In genomic region chr8:108709441-108709840, GRCm38 (mm10) we compare ENCODE assay signal across 10 mouse cellular contexts.
DNase-seq lines count a peak whose midpoint lies in the region; ATAC-seq and TF ChIP-seq lines count a peak whose summit lies in the region.
"Had no signal": no experiment of that assay in that cellular context is flagged by ENCODE, and none has a peak within 500 bp of the region (broad histone marks: within the 10 kb centered on the region; RNA-seq: fewer than 3 reads in every experiment).

No protein-coding gene starts in this region.

- DNase-seq in heart, postnatal 0 days (ENCODE audit: low spot score) = no peak
- DNase-seq in heart, adult 2 months = no peak
- DNase-seq in intestine, embryonic 14.5 days (ENCODE audit: low spot score) = no peak
- DNase-seq in midbrain, embryonic 14.5 days = no peak
- no peak for DNase-seq in right cerebral cortex, adult 2 months (ENCODE audit: low spot score in 2 of 2)
- DNase-seq in urinary bladder, postnatal 14 days (ENCODE audit: low spot score) = no peak
- DNase-seq in right cerebral cortex, postnatal 10 days (ENCODE audit: low spot score in 2 of 2) = no peak
- DNase-seq: kidney, adult 11 months; lung, adult 2 months had no signal

- 77% methylated on average over 2 of the region's 2 CpGs for WGBS in heart, postnatal 0 days
- 81% methylated on average over 2 of the region's 2 CpGs for WGBS in heart, adult 2 months
- WGBS in intestine, embryonic 14.5 days = 30% methylated on average over 2 of the region's 2 CpGs
- WGBS in midbrain, embryonic 14.5 days = 18% methylated on average over 2 of the region's 2 CpGs

- H3K4me1 ChIP-seq in heart, postnatal 0 days (ENCODE audit: control insufficient read depth, insufficient read depth) = peaks cover 30% of the 10 kb centered on the region
- peaks cover 7% of the 10 kb centered on the region for H3K4me1 ChIP-seq in heart, adult 2 months (ENCODE audit: control insufficient read depth, insufficient read depth, low read length)
- H3K4me1 ChIP-seq in embryonic fibroblast, embryonic 13.5 days (ENCODE audit: control insufficient read depth, insufficient read depth, low read length) = peaks cover 18% of the 10 kb centered on the region
- peaks cover 85% of the 10 kb centered on the region for H3K4me1 ChIP-seq in intestine, embryonic 14.5 days (replicated peaks; ENCODE audit: control insufficient read depth, insufficient read depth, low read length)
- peaks cover 63% of the 10 kb centered on the region for H3K4me1 ChIP-seq in midbrain, embryonic 14.5 days (ENCODE audit: control insufficient read depth, insufficient read depth, low read length)

- intact Hi-C loops in heart, adult 2 months (cut with DNase I) = no loop called here

- TF ChIP-seq POLR2A in heart, adult 2 months (IDR thresholded peaks at IDR 0.05; ENCODE audit: insufficient read depth, low read depth, low read length) = no peak
- no peak for TF ChIP-seq POLR2A in embryonic fibroblast, embryonic 13.5 days (IDR thresholded peaks at IDR 0.05; ENCODE audit: low read depth, low read length)

- H3K79me2 ChIP-seq in heart, adult 2 months (replicated peaks; ENCODE audit: control insufficient read depth, insufficient read depth, low read length) = no peaks in the 10 kb centered on the region

- H3K4me3 ChIP-seq in heart, postnatal 0 days (ENCODE audit: low read depth, low read length) = no peak overlapping the region
- H3K4me3 ChIP-seq in heart, adult 2 months = no peak overlapping the region
- H3K4me3 ChIP-seq in embryonic fibroblast, embryonic 13.5 days (ENCODE audit: insufficient read depth, low read length) = no peak overlapping the region
- H3K4me3 ChIP-seq in intestine, embryonic 14.5 days (ENCODE audit: low read depth, low read length) = no peak overlapping the region
- H3K4me3 ChIP-seq in midbrain, embryonic 14.5 days (replicated peaks; ENCODE audit: low read depth, low read length) = peak overlapping the region; percentile 92

- peak overlapping the region; percentile 25; the same call in 1 of the 2 replicates for H3K27ac ChIP-seq in heart, postnatal 0 days (ENCODE audit: low read depth)
- no peak overlapping the region for H3K27ac ChIP-seq in heart, adult 2 months
- H3K27ac ChIP-seq in embryonic fibroblast, embryonic 13.5 days (ENCODE audit: insufficient read depth, low read length) = peak overlapping the region; percentile 42
- peak overlapping the region; percentile 61; the same call in 1 of the 2 replicates for H3K27ac ChIP-seq in intestine, embryonic 14.5 days (ENCODE audit: low read depth)
- peak overlapping the region; percentile 100 for H3K27ac ChIP-seq in midbrain, embryonic 14.5 days (replicated peaks; ENCODE audit: low read depth, low read length)

- no peak for TF ChIP-seq CTCF in heart, postnatal 0 days (IDR thresholded peaks at IDR 0.05; ENCODE audit: low read depth)
- no peak for TF ChIP-seq CTCF in heart, adult 2 months (IDR thresholded peaks at IDR 0.05)
- no peak for TF ChIP-seq CTCF in embryonic fibroblast, embryonic 13.5 days (IDR thresholded peaks at IDR 0.05; ENCODE audit: borderline replicate concordance, insufficient read depth, low read length)

- H3K4me2 ChIP-seq in heart, postnatal 0 days (ENCODE audit: low read depth, low read length) = no peak overlapping the region
- H3K4me2 ChIP-seq in intestine, embryonic 14.5 days (ENCODE audit: low read length) = peak overlapping the region; percentile 53; the same call in 1 of the 2 replicates
- peak overlapping the region; percentile 97 for H3K4me2 ChIP-seq in midbrain, embryonic 14.5 days (ENCODE audit: low read length)

- H3K36me3 ChIP-seq in heart, postnatal 0 days (replicated peaks; ENCODE audit: control insufficient read depth, insufficient read depth, low read length) = no peaks in the 10 kb centered on the region
- H3K36me3 ChIP-seq in heart, adult 2 months (ENCODE audit: control insufficient read depth, insufficient read depth, low read length) = 0 out of 2 replicates have a peak, but pooled peaks cover 2% of the 10 kb centered on the region
- no peaks in the 10 kb centered on the region for H3K36me3 ChIP-seq in intestine, embryonic 14.5 days (ENCODE audit: control insufficient read depth, insufficient read depth, low read length)
- no peaks in the 10 kb centered on the region for H3K36me3 ChIP-seq in midbrain, embryonic 14.5 days (ENCODE audit: control insufficient read depth, insufficient read depth, low read length)

- no peaks in the 10 kb centered on the region for H3K9me3 ChIP-seq in heart, postnatal 0 days (replicated peaks; ENCODE audit: control insufficient read depth, low read length)
- H3K9me3 ChIP-seq in intestine, embryonic 14.5 days (ENCODE audit: control insufficient read depth, low read length) = no peaks in the 10 kb centered on the region
- H3K9me3 ChIP-seq in midbrain, embryonic 14.5 days (ENCODE audit: control insufficient read depth, low read length) = no peaks in the 10 kb centered on the region

- no peak overlapping the region for H3K9ac ChIP-seq in heart, postnatal 0 days (replicated peaks; ENCODE audit: low read depth, low read length)
- no peak overlapping the region for H3K9ac ChIP-seq in heart, adult 2 months (ENCODE audit: low read depth, low read length)
- H3K9ac ChIP-seq in intestine, embryonic 14.5 days (ENCODE audit: low read length) = no peak overlapping the region
- peak overlapping the region; percentile 100 for H3K9ac ChIP-seq in midbrain, embryonic 14.5 days (replicated peaks; ENCODE audit: low read length)

- TF ChIP-seq EP300 in heart, postnatal 0 days (IDR thresholded peaks at IDR 0.05; ENCODE audit: low read depth) = no peak
- TF ChIP-seq EP300 in heart, adult 2 months (IDR thresholded peaks at IDR 0.05; ENCODE audit: insufficient read depth, low read depth, low read length) = no peak

- H3K27me3 ChIP-seq in heart, postnatal 0 days (ENCODE audit: control insufficient read depth, insufficient read depth, low read length) = no peaks in the 10 kb centered on the region
- no peaks in the 10 kb centered on the region for H3K27me3 ChIP-seq in heart, adult 2 months (ENCODE audit: control insufficient read depth, insufficient read depth, low read length)
- H3K27me3 ChIP-seq in intestine, embryonic 14.5 days (replicated peaks; ENCODE audit: control insufficient read depth, insufficient read depth, low read length) = no peaks in the 10 kb centered on the region
- H3K27me3 ChIP-seq in midbrain, embryonic 14.5 days (ENCODE audit: control insufficient read depth, insufficient read depth, low read length) = no peaks in the 10 kb centered on the region

- ATAC-seq in heart, postnatal 0 days (ENCODE audit: insufficient read depth, low read depth) = no peak
- no peak for ATAC-seq in intestine, embryonic 14.5 days (replicated peaks; ENCODE audit: low FRiP score, low TSS enrichment, low read depth)
- ATAC-seq in midbrain, embryonic 14.5 days (ENCODE audit: low FRiP score, low TSS enrichment) = no peak
